Mouse (Mus musculus): ENCODE results near the gene Lpin3. TPM values are rescaled to one million over a fixed set of nuclear protein-coding genes. Genes with fewer than 3 reads are reported as not detected.

Lpin3 gene
- polyA plus RNA-seq, 1 experiment from 2014 or later, result not detected

- WGBS (ENCODE audit: missing documents), result 33% methylated on average over 5 of the region's 5 CpGs
- Histone ChIP-seq H3K79me2 (ENCODE audit: inconsistent target) (no peaks in the 10 kb centered on the region), H3K27ac (no peak overlapping the region), H3K36me3 (ENCODE audit: inconsistent target) (no peaks in the 10 kb centered on the region), H3K4me3 (ENCODE audit: inconsistent target) (no peak overlapping the region)
These were observed 6.1 kb upstream of the Lpin3 start for GRCm38 (mm10) chr2:160874231-160874877.

- 98% methylated on average over 4 of the region's 4 CpGs for WGBS (ENCODE audit: missing documents)
- Histone ChIP-seq H3K27ac (no peak overlapping the region), H3K79me2 (ENCODE audit: inconsistent target) (no peaks in the 10 kb centered on the region), H3K36me3 (ENCODE audit: inconsistent target) (no peaks in the 10 kb centered on the region), H3K4me3 (ENCODE audit: inconsistent target) (no peak overlapping the region)
These were observed 4.4 kb upstream of the Lpin3 start for GRCm38 (mm10) chr2:160876115-160876514.

GRCm38 (mm10) chr2:160881462-160882101 is 1.1 kb downstream of the Lpin3 start:
- H3K36me3 ChIP-seq (ENCODE audit: inconsistent target), result no peaks in the 10 kb centered on the region
- no peaks in the 10 kb centered on the region for H3K79me2 ChIP-seq (ENCODE audit: inconsistent target)
- 46% methylated on average over 6 of the region's 6 CpGs for WGBS (ENCODE audit: missing documents)
- no peak overlapping the region for H3K27ac ChIP-seq
- H3K4me3 ChIP-seq (ENCODE audit: inconsistent target), result no peak overlapping the region

GRCm38 (mm10) chr2:160882436-160882835 is 2.0 kb downstream of the Lpin3 start:
- Histone ChIP-seq H3K4me3 (ENCODE audit: inconsistent target) (no peak overlapping the region), H3K27ac (no peak overlapping the region), H3K79me2 (ENCODE audit: inconsistent target) (no peaks in the 10 kb centered on the region), H3K36me3 (ENCODE audit: inconsistent target) (no peaks in the 10 kb centered on the region)
- WGBS (ENCODE audit: missing documents), result 95% methylated on average over 5 of the region's 5 CpGs

GRCm38 (mm10) chr2:160883912-160884311 is 3.4 kb downstream of the Lpin3 start:
- 91% methylated on average over 4 of the region's 4 CpGs for WGBS (ENCODE audit: missing documents)
- H3K4me3 ChIP-seq (ENCODE audit: inconsistent target), result no peak overlapping the region
- no peaks in the 10 kb centered on the region for H3K79me2 ChIP-seq (ENCODE audit: inconsistent target)
- H3K27ac ChIP-seq, result no peak overlapping the region
- H3K36me3 ChIP-seq (ENCODE audit: inconsistent target), result no peaks in the 10 kb centered on the region

GRCm38 (mm10) chr2:160884830-160885229 is 4.4 kb downstream of the Lpin3 start:
- H3K36me3 ChIP-seq (ENCODE audit: inconsistent target), result no peaks in the 10 kb centered on the region
- H3K27ac ChIP-seq, result no peak overlapping the region
- no peaks in the 10 kb centered on the region for H3K79me2 ChIP-seq (ENCODE audit: inconsistent target)
- H3K4me3 ChIP-seq (ENCODE audit: inconsistent target), result no peak overlapping the region
- WGBS (ENCODE audit: missing documents), result 17% methylated on average over 1 of the region's 2 CpGs

GRCm38 (mm10) chr2:160886221-160886620 is 5.8 kb downstream of the Lpin3 start:
- Histone ChIP-seq H3K4me3 (ENCODE audit: inconsistent target) (no peak overlapping the region), H3K79me2 (ENCODE audit: inconsistent target) (no peaks in the 10 kb centered on the region), H3K36me3 (ENCODE audit: inconsistent target) (no peaks in the 10 kb centered on the region), H3K27ac (no peak overlapping the region)
- 90% methylated on average over 3 of the region's 3 CpGs for WGBS (ENCODE audit: missing documents)

GRCm38 (mm10) chr2:160887284-160887683 is 6.8 kb downstream of the Lpin3 start:
- WGBS (ENCODE audit: missing documents), result 5% methylated on average over 11 of the region's 11 CpGs
- Histone ChIP-seq H3K4me3 (ENCODE audit: inconsistent target) (no peak overlapping the region), H3K79me2 (ENCODE audit: inconsistent target) (no peaks in the 10 kb centered on the region), H3K36me3 (ENCODE audit: inconsistent target) (no peaks in the 10 kb centered on the region), H3K27ac (no peak overlapping the region)

- no peaks in the 10 kb centered on the region for H3K79me2 ChIP-seq (ENCODE audit: inconsistent target)
- 2% methylated on average over 26 of the region's 26 CpGs for WGBS (ENCODE audit: missing documents)
- H3K4me3 ChIP-seq (ENCODE audit: inconsistent target), result no peak overlapping the region
These were observed 7.4 kb downstream of the Lpin3 start for GRCm38 (mm10) chr2:160887859-160888258.

GRCm38 (mm10) chr2:160891045-160891444 is 10.6 kb downstream of the Lpin3 start:
- H3K79me2 ChIP-seq (ENCODE audit: inconsistent target), result no peaks in the 10 kb centered on the region
- H3K36me3 ChIP-seq (ENCODE audit: inconsistent target), result no peaks in the 10 kb centered on the region
- no peak overlapping the region for H3K4me3 ChIP-seq (ENCODE audit: inconsistent target)
- WGBS (ENCODE audit: missing documents), result 78% methylated on average over 5 of the region's 5 CpGs
- H3K27ac ChIP-seq, result no peak overlapping the region

More at GRCm38 (mm10) chr2:160887859-160888258, 7.4 kb downstream of the Lpin3 start:
- no peaks in the 10 kb centered on the region for H3K36me3 ChIP-seq (ENCODE audit: inconsistent target)
- no peak overlapping the region for H3K27ac ChIP-seq

GRCm38 (mm10) chr2:160891697-160892096 is 11.2 kb downstream of the Lpin3 start:
- no peaks in the 10 kb centered on the region for H3K79me2 ChIP-seq (ENCODE audit: inconsistent target)
- H3K36me3 ChIP-seq (ENCODE audit: inconsistent target), result no peaks in the 10 kb centered on the region
- H3K4me3 ChIP-seq (ENCODE audit: inconsistent target), result no peak overlapping the region
- 91% methylated on average over 9 of the region's 9 CpGs for WGBS (ENCODE audit: missing documents)
- no peak overlapping the region for H3K27ac ChIP-seq

GRCm38 (mm10) chr2:160901656-160902412 is 21.4 kb downstream of the Lpin3 start:
- Histone ChIP-seq H3K27ac (no peak overlapping the region), H3K4me3 (ENCODE audit: inconsistent target) (no peak overlapping the region), H3K36me3 (ENCODE audit: inconsistent target) (no peaks in the 10 kb centered on the region), H3K79me2 (ENCODE audit: inconsistent target) (no peaks in the 10 kb centered on the region)
- 51% methylated on average over 7 of the region's 7 CpGs for WGBS (ENCODE audit: missing documents)

GRCm38 (mm10) chr2:160905301-160905700 is 24.8 kb downstream of the Lpin3 start:
- Histone ChIP-seq H3K4me3 (ENCODE audit: inconsistent target) (no peak overlapping the region), H3K36me3 (ENCODE audit: inconsistent target) (no peaks in the 10 kb centered on the region), H3K79me2 (ENCODE audit: inconsistent target) (no peaks in the 10 kb centered on the region), H3K27ac (no peak overlapping the region)
- WGBS (ENCODE audit: missing documents), result 91% methylated on average over 12 of the region's 12 CpGs

GRCm38 (mm10) chr2:160906101-160906500 is 25.6 kb downstream of the Lpin3 start:
- no peaks in the 10 kb centered on the region for H3K36me3 ChIP-seq (ENCODE audit: inconsistent target)
- H3K79me2 ChIP-seq (ENCODE audit: inconsistent target), result no peaks in the 10 kb centered on the region
- no peak overlapping the region for H3K27ac ChIP-seq
- H3K4me3 ChIP-seq (ENCODE audit: inconsistent target), result no peak overlapping the region
- WGBS (ENCODE audit: missing documents), result 76% methylated on average over 5 of the region's 5 CpGs

- 71% methylated on average over 18 of the region's 18 CpGs for WGBS (ENCODE audit: missing documents)
- Histone ChIP-seq H3K79me2 (ENCODE audit: inconsistent target) (no peaks in the 10 kb centered on the region), H3K36me3 (ENCODE audit: inconsistent target) (no peaks in the 10 kb centered on the region)
These were observed 28.1 kb downstream of the Lpin3 start for GRCm38 (mm10) chr2:160908607-160909006.

More at GRCm38 (mm10) chr2:160908607-160909006, 28.1 kb downstream of the Lpin3 start:
- Histone ChIP-seq H3K27ac (no peak overlapping the region), H3K4me3 (ENCODE audit: inconsistent target) (no peak overlapping the region)
